Mouse (Mus musculus) lung, postnatal 0 days (tissue): ENCODE results near the gene Fndc4.

Source experiments
- CTCF ChIP-seq: IDR thresholded peaks from 2 replicates; pipeline ENCODE4 v1.5.1; 2016; ENCODE audit warnings: antibody characterized with exemption, mild to moderate bottlenecking
- EP300 ChIP-seq: IDR thresholded peaks from 2 replicates; pipeline ENCODE4 v1.6.1; 2016; ENCODE audit warnings: antibody characterized with exemption, mild to moderate bottlenecking, control low read depth

DNA sequence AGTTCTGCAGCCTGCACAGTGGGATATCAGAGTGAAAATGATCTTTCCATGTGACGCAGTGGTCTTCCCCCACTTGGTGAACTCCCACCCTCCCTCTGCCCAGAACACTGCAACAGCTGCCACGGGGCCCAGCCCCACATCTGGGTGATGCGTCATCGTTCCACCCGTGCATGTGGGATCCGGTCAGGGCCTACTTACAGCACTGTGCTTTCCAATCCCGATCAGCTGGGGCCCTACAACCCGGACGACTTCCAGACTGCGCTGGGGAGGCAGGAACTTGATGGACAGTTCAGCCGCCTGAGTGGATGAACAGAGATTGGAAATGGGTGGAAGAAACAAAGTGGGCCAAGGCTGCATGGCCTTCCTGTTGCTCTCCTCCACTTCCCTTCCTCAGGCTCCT lies 38.3 kb downstream of the Fndc4 start:
- TF ChIP-seq CTCF: no peak
- TF ChIP-seq EP300: no peak
